Mouse (Mus musculus): ENCODE data around the gene Pip5k1b. TPM values are rescaled to one million over a fixed set of nuclear protein-coding genes. Genes with fewer than 3 reads are reported as not detected.

Pip5k1b gene
- polyA plus RNA-seq, 1 experiment, result 0.68 TPM

GRCm38 (mm10) chr19:24371763-24372640, 183.7 kb downstream of the Pip5k1b start:
- no peaks in the 10 kb centered on the region for H3K27me3 ChIP-seq (ENCODE audit: control insufficient read depth, insufficient read depth, insufficient read length)
- H3K4me3 ChIP-seq (ENCODE audit: insufficient read depth, poor library complexity, severe bottlenecking), result no peak overlapping the region
- H3ac ChIP-seq (ENCODE audit: control insufficient read depth, insufficient read length, low read depth), result no peak overlapping the region
- TF ChIP-seq CEBPB (IDR thresholded peaks at IDR 0.05; ENCODE audit: low read depth) (no peak), CTCF (IDR thresholded peaks at IDR 0.05; ENCODE audit: control insufficient read depth, insufficient read depth, insufficient read length) (no peak), MYOG (IDR thresholded peaks at IDR 0.05; ENCODE audit: control insufficient read depth, extremely low read depth, insufficient read length) (no peak)
- H3K36me3 ChIP-seq (ENCODE audit: control insufficient read depth, insufficient read depth), result no peaks in the 10 kb centered on the region
- no peaks in the 10 kb centered on the region for H3K79me3 ChIP-seq (ENCODE audit: low read depth)
- no peaks in the 10 kb centered on the region for H3K79me2 ChIP-seq (ENCODE audit: control insufficient read depth, insufficient read depth)

GRCm38 (mm10) chr19:24368419-24368818, 187.3 kb downstream of the Pip5k1b start:
- Histone ChIP-seq H3K4me3 (ENCODE audit: insufficient read depth, poor library complexity, severe bottlenecking) (no peak overlapping the region), H3K79me2 (ENCODE audit: control insufficient read depth, insufficient read depth) (no peaks in the 10 kb centered on the region), H3K27me3 (ENCODE audit: control insufficient read depth, insufficient read depth, insufficient read length) (no peaks in the 10 kb centered on the region), H3K79me3 (ENCODE audit: low read depth) (no peaks in the 10 kb centered on the region), H3ac (ENCODE audit: control insufficient read depth, insufficient read length, low read depth) (no peak overlapping the region), H3K36me3 (ENCODE audit: control insufficient read depth, insufficient read depth) (no peaks in the 10 kb centered on the region)
- TF ChIP-seq USF1 (IDR thresholded peaks at IDR 0.05; ENCODE audit: low read depth) (no peak), MYOD1 (IDR thresholded peaks at IDR 0.05; ENCODE audit: control insufficient read depth, insufficient read length, low read depth) (no peak), FOSL1 (IDR thresholded peaks at IDR 0.05; ENCODE audit: insufficient read depth, low read length, poor library complexity, severe bottlenecking) (no peak)

DNA sequence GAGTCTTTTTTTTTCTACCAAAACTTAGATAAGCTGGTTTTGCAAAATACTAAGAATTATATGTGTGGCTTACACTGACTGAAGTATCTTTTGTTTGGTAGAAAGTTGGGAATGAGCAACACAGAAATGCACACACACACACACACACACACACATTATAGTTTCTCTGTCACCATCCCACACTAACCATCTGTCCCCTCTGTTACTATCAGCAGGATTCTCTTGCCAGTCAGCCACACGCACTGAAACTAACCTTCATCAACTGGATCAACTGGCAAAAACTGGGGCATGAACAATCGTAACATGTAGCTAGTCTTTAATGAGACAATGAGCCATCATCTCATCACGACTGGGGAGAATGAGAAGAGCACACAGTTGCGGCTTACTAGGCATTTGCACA, 187.9 kb downstream of the Pip5k1b start:
- Histone ChIP-seq H3K27me3 (ENCODE audit: control insufficient read depth, insufficient read depth, insufficient read length) (no peaks in the 10 kb centered on the region), H3ac (ENCODE audit: control insufficient read depth, insufficient read length, low read depth) (no peak overlapping the region), H3K36me3 (ENCODE audit: control insufficient read depth, insufficient read depth) (no peaks in the 10 kb centered on the region), H3K79me3 (ENCODE audit: low read depth) (no peaks in the 10 kb centered on the region), H3K79me2 (ENCODE audit: control insufficient read depth, insufficient read depth) (no peaks in the 10 kb centered on the region), H3K4me3 (ENCODE audit: insufficient read depth, poor library complexity, severe bottlenecking) (no peak overlapping the region)
- TF ChIP-seq MYOG (IDR thresholded peaks at IDR 0.05; ENCODE audit: control insufficient read depth, extremely low read depth, insufficient read length) (no peak), MYOD1 (IDR thresholded peaks at IDR 0.05; ENCODE audit: control insufficient read depth, insufficient read length, low read depth) (no peak), CTCF (IDR thresholded peaks at IDR 0.05; ENCODE audit: control insufficient read depth, insufficient read depth, insufficient read length) (no peak), CEBPB (IDR thresholded peaks at IDR 0.05; ENCODE audit: low read depth) (no peak), MAX (IDR thresholded peaks at IDR 0.05) (no peak), FOSL1 (IDR thresholded peaks at IDR 0.05; ENCODE audit: insufficient read depth, low read length, poor library complexity, severe bottlenecking) (no peak), USF1 (IDR thresholded peaks at IDR 0.05; ENCODE audit: low read depth) (no peak)

DNA sequence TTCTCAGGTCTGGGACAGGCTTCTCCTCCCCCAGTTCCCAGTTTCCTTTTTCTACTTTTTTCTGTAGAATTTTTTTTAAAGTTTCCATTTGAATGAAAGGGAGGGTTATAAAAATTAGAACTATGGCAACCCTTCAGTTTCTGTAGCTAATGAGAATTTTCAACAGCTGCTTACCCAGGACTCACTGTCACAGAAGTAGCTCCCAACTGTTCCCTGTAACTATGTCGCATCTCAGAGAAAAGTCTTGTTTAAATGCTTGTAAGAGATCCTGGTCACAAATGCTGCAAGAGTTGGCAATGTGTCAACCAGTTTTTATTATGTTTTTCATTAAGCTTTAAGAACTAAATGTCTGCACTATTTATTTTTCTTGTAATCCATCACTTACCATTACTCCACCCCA, 188.9 kb downstream of the Pip5k1b start:
- no peaks in the 10 kb centered on the region for H3K27me3 ChIP-seq (ENCODE audit: control insufficient read depth, insufficient read depth, insufficient read length)
- H3ac ChIP-seq (ENCODE audit: control insufficient read depth, insufficient read length, low read depth), result no peak overlapping the region
- H3K4me3 ChIP-seq (ENCODE audit: insufficient read depth, poor library complexity, severe bottlenecking), result no peak overlapping the region
- no peaks in the 10 kb centered on the region for H3K79me2 ChIP-seq (ENCODE audit: control insufficient read depth, insufficient read depth)
- no peaks in the 10 kb centered on the region for H3K79me3 ChIP-seq (ENCODE audit: low read depth)
- TF ChIP-seq MAX (IDR thresholded peaks at IDR 0.05), result no peak
- TF ChIP-seq MYOD1 (IDR thresholded peaks at IDR 0.05; ENCODE audit: control insufficient read depth, insufficient read length, low read depth), result no peak
- TF ChIP-seq CEBPB (IDR thresholded peaks at IDR 0.05; ENCODE audit: low read depth), result no peak
- no peak for TF ChIP-seq CTCF (IDR thresholded peaks at IDR 0.05; ENCODE audit: control insufficient read depth, insufficient read depth, insufficient read length)
- no peak for TF ChIP-seq MYOG (IDR thresholded peaks at IDR 0.05; ENCODE audit: control insufficient read depth, extremely low read depth, insufficient read length)
- TF ChIP-seq FOSL1 (IDR thresholded peaks at IDR 0.05; ENCODE audit: insufficient read depth, low read length, poor library complexity, severe bottlenecking), result no peak
- TF ChIP-seq USF1 (IDR thresholded peaks at IDR 0.05; ENCODE audit: low read depth), result no peak
- H3K36me3 ChIP-seq (ENCODE audit: control insufficient read depth, insufficient read depth), result no peaks in the 10 kb centered on the region

DNA sequence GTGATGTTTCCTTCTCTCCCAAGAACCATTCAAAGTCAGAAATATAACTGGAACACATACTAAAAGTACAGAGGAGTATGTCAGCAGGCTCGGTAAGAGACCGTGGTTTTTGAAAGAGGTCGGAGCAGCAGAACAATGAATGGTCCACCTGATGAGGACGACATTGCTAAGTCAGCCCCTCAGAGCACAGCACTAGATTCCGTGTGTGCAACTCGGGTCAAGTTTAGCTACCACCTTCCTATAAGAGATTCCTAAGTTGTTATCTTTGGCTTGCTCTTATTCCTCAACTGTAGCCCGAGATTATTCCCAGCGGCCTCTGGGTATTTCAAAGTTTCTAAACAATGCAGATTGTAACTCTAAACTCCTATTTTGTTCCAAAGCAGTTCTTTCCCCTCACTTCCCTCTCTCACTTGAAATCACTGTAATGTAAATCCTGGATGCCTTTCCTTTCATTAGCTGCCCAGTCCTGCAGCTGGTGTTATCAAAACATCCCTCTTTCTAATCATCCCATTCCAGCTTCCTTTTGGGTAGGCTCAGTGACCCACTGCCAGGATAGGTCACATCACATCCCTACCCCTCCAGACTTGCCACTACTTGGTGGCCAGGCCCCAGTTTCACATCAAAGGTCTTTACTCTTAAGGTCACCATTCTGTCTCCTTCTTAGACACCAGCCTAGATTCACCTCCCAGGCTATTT, 192.9 kb downstream of the Pip5k1b start:
- no peak overlapping the region for H3ac ChIP-seq (ENCODE audit: control insufficient read depth, insufficient read length, low read depth)
- TF ChIP-seq CTCF (IDR thresholded peaks at IDR 0.05; ENCODE audit: control insufficient read depth, insufficient read depth, insufficient read length) (no peak), USF1 (IDR thresholded peaks at IDR 0.05; ENCODE audit: low read depth) (no peak), MAX (IDR thresholded peaks at IDR 0.05) (no peak), FOSL1 (IDR thresholded peaks at IDR 0.05; ENCODE audit: insufficient read depth, low read length, poor library complexity, severe bottlenecking) (no peak), MYOD1 (IDR thresholded peaks at IDR 0.05; ENCODE audit: control insufficient read depth, insufficient read length, low read depth) (no peak), MYOG (IDR thresholded peaks at IDR 0.05; ENCODE audit: control insufficient read depth, extremely low read depth, insufficient read length) (no peak), CEBPB (IDR thresholded peaks at IDR 0.05; ENCODE audit: low read depth) (no peak)
- no peak overlapping the region for H3K4me3 ChIP-seq (ENCODE audit: insufficient read depth, poor library complexity, severe bottlenecking)
- no peaks in the 10 kb centered on the region for H3K36me3 ChIP-seq (ENCODE audit: control insufficient read depth, insufficient read depth)
- no peaks in the 10 kb centered on the region for H3K79me2 ChIP-seq (ENCODE audit: control insufficient read depth, insufficient read depth)
- H3K27me3 ChIP-seq (ENCODE audit: control insufficient read depth, insufficient read depth, insufficient read length), result no peaks in the 10 kb centered on the region
- no peaks in the 10 kb centered on the region for H3K79me3 ChIP-seq (ENCODE audit: low read depth)
